Mouse (Mus musculus): ENCODE measurements at regions not wholly inside any gene's neighbourhood (a gene's known extent, or its start where the extent isn't known, plus 50 kb on each side); places are given as distances from the start of the nearest gene placed in this dataset.
A peak's percentile ranks its signal among the peaks of the same experiment; 100 is the strongest.

DNA sequence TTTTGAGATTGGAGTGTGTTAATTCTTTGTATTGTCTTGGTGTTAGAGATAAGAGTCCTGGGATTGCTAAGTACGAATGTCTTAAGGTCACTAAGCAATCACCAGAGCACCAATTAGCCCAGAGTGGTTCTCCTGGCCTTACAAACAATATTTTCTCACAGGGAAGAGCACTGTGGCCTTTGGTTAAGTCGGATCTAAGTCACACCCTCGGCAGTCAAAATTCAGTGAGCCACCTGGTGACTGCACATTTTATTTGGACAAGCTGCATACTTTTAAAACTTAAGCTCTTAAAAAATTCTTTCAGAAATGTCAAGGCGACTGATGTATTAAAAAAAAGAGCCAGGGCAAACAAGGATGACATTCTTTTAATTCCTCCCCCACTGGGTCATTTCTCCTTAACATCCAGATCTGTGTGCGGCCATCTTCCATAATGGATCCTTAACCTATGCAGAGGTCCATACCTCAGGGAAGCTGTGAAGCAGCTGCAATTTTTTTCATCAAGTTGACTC is 60.9 kb upstream of the Foxa2 start:
- TF ChIP-seq CTCF (IDR thresholded peaks at IDR 0.05) (no peak), EP300 (IDR thresholded peaks at IDR 0.05) (peak; percentile 87)
